Mouse (Mus musculus) c-Kit-positive CD71-positive TER-119-negative erythroid progenitor cells, embryonic 14.5 days (primary cell): Measurements from ENCODE around the gene Olfr70.

Experiments
- DNase-seq: peaks from one replicate; pipeline ENCODE4 v3.0.0-alpha.2; 2013; ENCODE audit warnings: low read depth

Gene Olfr70

GRCm38 (mm10) chr4:43655656-43656338, 44.8 kb downstream of the Olfr70 start:
- no peak for DNase-seq

- DNase-seq = peak; percentile 55
These were observed 47.2 kb downstream of the Olfr70 start, which contains the start of gene Spag8 for GRCm38 (mm10) chr4:43653161-43654015. Spag8 (minus strand) TSS chr4:43653594.

GRCm38 (mm10) chr4:43652726-43653125, 47.9 kb downstream of the Olfr70 start:
- no peak for DNase-seq

GRCm38 (mm10) chr4:43649783-43650182, 50.8 kb downstream of the Olfr70 start:
- no peak for DNase-seq
